Mouse (Mus musculus) adrenal gland, adult 18-20 months (tissue): ENCODE data around the gene Adgrg3. TPM values are rescaled to one million over a fixed set of nuclear protein-coding genes. Genes with fewer than 3 reads are reported as not detected.
A peak's percentile ranks its signal among the peaks of the same experiment; 100 is the strongest.

ENCODE experiments used
- DNase-seq, 2 experiments: peaks; one replicate each; pipeline ENCODE4 v3.0.0; 2021 to 2022; ENCODE audit warnings: low spot score in 2 of 2
- total RNA-seq, 2 experiments: library from RNA; stranded (reverse); gene quantifications; 1 replicate in 1 of 2; 2 replicates in 1 of 2; pipeline ENCODE4 v1.2.3; 2021

The Adgrg3 gene
- total RNA-seq, 2 experiments from 2014 or later, result 2.1 to 2.2 TPM

DNA sequence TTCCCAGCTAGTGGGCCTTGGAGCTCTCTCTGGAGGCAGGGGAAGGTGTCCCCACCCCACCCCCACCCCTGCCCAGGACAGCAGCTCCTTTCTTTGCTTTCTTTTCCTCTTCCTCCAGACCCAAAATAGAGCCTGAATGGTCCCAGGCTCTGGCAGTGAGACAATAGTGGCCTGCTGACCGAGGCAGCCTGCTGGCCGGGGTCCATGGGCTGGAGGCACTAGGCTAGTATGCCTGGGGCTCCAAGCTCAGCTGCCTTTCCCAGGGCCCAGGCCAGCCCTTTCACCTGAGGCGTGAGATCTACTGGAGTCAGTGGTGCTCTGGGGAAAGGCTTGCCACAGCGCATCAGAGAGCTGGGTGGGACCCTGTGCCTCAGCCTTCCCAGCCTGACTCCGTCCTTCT is 25.0 kb upstream of the Adgrg3 start:
- DNase-seq, result peak in 1 of 2 experiments; percentile 57

DNA sequence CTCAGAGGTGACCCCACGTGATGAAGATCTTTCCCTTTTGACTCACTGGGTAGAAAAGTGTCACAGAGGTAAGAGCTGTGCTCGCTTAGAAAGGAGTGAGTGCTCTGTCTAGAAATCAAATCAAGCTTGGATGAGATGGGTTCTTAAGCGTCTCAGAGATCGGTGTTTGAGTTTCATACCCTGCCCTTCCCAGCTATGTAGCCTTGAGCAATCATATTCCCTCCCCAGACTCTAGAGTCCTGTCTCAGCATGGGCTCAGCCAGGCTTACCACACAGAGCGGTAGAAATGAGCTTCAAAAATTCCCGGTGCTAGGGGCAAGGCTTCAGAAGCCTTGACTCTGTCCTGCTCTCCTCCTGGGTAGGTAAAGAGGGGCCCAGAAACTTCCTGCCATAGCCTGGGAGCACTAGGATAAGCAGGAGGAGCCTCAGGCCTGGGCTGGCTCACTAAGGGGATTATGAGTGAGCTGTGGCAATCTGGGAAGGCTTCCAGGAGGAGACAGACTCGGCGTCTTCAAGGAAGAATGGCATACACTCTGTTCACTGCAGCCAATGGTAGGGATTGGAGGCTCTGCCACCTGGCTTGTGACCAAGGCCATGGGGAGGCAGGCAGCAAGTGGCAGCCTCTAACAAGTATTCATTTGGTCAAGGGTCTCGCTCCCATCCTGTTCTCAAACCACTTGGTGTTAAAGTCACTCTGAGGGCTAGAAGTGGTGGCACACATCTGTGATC is 24.3 kb upstream of the Adgrg3 start:
- no peak for DNase-seq

DNA sequence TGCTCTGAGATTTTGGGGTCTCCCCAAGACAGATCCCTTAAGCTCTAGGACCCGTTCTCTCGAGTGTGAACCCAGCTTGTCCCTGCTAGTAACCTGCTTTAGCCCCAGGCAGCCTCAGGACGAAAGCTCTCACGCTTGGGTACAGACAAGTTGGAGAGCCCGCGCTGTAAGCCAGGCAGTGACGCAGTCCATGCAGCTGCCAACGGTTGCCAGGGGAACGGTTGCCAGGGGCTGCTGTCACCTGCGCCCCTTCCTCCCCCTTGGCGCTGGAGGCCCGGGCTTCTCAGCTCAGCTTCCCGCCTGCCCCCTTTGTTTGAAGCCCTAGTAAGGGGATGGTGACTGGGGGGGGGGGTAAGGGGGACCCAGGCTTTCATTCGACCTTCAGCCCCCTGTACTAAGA is 23.5 kb upstream of the Adgrg3 start:
- no peak for DNase-seq

DNA sequence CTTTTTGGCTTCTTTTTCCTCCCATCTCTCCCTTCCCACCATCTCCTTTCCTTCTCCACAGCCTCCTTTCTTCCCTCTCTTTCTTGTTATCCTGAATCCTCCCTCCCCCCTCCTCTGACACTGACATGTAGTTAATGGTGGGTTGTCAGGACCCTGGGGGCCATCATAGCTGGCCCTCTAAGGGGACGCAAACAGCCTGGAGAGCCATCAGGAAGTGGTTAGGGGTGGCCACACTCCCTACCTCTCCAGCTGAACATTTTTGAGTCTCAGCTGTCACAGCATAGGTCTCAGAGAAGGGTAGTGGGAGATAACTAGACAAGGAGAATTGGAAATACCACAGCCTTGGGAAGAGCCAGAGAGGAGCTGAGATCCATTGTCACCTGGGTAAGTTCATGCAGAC is 23.0 kb upstream of the Adgrg3 start:
- no peak for DNase-seq

GRCm38 (mm10) chr8:94995336-94995893 is 22.1 kb upstream of the Adgrg3 start:
- no peak for DNase-seq

- no peak for DNase-seq
These were observed 21.5 kb upstream of the Adgrg3 start for GRCm38 (mm10) chr8:94996037-94996436.

GRCm38 (mm10) chr8:94996899-94997856 is 20.3 kb upstream of the Adgrg3 start:
- DNase-seq, result no peak

- no peak for DNase-seq
These were observed 19.6 kb upstream of the Adgrg3 start for GRCm38 (mm10) chr8:94997857-94998243.

DNA sequence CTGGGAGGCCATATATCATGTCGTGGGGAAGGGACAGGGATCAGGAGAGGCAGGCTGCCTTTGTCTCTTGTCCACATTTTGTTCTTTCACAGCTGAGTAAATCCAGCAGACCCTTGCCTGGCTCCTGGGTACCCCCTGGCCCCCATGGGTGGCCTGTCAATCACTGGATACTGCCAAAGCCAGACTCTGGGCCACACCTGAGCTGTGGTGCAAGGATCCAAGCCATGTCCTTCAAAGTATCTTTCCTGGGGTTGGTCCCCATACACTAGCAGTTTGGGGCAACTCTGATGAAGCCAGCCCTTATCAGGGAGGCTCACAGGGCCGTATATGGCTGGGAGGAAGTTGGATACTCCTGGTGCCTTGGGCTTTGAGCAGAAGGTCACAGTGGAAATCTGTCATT is 19.1 kb upstream of the Adgrg3 start:
- DNase-seq, result no peak

DNA sequence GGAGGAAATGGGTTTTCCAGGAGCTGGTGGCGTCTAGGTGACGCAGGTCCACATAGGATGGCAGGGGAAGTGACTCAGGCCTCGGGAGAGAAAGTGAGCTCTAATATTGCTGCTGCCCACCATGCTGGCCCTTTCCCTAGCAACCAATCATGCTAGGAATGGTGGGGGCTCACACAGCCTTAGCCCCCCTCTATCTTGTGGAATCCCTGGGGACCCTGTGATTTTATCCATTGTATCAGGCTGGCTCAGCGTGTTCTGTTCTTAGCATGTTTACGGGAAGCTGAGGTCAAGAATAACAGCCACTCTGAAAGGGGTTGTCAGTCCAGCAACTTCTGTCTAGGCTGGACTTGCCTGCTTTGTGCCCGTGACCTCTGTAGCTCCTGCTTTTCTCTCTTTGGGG is 18.5 kb upstream of the Adgrg3 start:
- no peak for DNase-seq

DNA sequence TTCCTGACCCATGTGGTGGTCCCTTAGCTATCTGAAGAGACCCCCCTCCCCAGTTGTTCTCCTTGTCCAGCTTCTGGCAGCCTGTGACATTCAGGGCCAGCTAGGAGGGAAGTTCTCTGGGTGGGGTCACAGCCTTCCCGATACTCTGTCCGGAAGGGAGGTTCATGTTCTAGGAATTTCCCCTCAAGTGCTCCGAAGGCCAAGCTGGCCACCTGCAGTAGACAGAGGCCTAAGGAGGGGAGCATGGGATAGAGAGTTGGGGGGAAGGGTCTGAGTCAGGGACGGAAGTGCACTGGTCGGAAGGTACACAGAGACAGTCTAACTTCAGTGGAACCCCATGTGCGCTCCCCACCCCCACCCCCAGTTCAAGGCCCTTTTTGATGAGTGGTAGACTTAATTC is 17.5 kb upstream of the Adgrg3 start:
- no peak for DNase-seq

DNA sequence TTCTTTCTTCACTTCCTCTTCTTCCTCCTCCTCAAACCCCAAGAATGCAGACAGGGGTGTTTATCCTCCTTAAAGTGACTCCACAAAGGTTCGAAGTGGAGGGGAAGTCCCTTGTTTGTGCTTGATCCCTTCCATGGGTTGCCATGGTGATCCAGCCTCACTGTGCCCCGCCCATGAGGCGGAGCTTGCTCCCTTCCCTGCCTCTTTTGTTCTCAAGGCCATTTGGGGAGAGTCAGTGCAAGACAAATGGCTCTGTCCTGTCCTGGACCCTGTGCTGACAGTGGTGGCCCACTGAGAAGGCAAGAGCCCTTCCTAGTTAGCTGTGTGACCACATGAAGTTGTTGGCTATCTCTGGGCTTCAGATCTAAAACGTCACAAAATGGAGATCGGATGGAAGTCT is 16.8 kb upstream of the Adgrg3 start:
- no peak for DNase-seq

DNA sequence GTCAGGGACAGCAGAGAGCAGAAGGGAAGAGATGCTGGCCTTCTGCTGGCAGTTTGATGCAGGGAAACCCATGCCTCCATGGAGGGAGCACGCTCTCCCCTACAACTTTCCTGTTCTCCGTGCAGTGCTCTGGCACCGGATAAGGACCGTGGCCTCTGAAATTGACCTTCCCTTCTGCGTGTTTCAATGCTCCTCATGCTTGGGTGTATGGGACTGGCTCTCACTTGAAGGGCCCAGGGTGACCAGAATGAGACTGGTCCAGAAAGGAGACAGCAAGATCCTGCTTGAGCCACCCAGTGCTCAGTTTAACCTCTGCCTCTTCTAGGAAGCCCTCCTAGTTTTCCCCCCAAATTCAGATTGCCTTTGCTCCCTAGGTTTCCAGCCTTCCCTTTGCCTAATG is 16.3 kb upstream of the Adgrg3 start:
- no peak for DNase-seq

DNA sequence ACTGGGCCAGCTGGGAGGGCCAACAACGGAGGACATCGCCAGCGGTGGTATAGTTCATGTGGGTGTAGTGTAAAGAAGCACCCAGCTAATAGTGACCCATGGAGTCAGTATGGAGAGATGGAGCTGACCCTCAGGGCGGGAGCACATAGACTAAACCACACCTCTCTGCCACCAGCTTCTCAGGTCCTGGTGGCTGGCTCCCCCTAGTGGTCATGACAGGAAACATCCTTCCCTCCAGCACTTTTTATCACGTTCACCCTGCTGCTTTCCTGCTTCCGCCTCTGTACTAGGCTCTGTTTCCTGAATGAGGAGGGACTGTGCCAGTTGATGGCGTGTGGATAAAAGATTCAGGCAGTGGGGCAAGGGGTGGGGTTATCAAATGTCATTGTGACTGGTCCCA is 15.8 kb upstream of the Adgrg3 start:
- peak; percentile 69 to 75 for DNase-seq

- DNase-seq, result no peak
These were observed 15.3 kb upstream of the Adgrg3 start for GRCm38 (mm10) chr8:95002089-95002655.

DNA sequence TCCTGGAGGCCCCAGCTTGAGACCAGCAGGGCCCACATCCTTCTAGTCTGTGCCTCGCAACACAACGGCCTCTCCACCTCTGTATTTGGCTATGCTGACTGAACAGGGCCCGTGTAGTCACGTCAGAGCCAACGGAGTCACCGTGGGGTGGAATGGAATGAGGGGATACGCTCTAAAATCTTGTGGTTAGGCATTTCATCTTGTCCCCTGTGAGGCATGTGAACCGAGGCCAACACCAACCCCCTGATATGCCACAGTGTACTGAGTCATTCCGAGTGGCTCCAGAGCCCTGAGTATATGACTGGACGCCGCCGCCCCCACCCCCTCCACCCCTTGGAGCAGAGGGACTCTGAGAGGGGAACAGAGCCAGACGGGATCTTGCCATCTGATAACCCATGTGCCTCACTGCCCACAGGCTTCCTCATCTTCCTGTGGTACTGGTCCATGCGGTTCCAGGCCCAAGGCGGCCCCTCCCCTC is 5.0 kb upstream of the Adgrg3 start:
- DNase-seq, result no peak

GRCm38 (mm10) chr8:95015866-95016265 is 1.6 kb upstream of the Adgrg3 start:
- DNase-seq, result no peak

DNA sequence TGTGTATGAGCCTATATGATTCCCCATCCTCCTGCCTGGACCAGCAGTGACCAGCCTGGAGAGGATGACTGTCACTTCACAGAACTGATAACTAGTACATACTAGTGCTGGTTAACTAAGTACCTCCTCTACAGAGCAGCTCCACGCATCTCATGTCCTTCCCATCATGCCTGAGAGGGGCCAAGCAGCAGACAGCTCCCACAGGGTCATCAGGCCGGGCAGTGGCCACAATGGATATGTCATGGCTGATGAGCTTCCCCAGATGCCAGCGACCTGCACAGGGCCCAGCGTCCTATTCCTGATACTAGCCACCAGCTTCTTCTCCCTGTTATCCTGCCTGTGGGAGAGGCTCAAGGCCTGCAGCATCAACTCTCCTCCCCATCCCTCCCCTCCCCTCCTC is 808 bp upstream of the Adgrg3 start:
- no peak for DNase-seq

DNA sequence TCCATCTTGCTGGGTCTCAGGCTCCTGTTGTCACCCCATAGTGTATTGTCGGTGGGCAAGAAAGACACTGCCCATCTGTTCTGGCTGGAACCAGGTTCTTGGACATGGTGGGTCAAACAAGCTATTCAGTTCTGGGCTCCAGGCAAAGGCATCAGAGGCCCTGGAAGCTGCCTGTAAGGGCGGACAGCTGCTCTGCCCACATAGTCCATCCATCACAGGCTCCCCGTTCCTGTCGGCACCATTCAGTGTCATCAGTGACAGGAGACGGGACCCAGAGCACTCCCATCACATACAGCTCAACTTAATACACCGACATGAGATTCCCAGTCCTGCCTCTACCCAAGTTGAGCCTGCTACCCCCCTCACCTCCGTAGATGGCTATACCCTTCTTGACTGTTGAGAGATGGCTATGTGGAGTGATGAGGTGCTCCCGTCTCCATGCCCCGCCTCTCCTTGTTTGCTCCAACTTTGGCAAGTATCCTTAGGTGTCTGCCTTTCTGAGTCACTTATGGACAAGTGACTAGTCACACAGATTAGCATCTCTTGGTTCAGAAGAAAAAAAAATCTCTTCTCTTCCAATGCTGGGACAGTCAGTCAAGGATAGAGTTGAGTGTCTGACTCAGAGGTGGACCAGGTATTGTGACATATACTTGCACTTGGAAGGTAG is 610 bp downstream of the Adgrg3 start:
- no peak for DNase-seq

- no peak for DNase-seq
These were observed 2.8 kb downstream of the Adgrg3 start for GRCm38 (mm10) chr8:95020293-95020777.

DNA sequence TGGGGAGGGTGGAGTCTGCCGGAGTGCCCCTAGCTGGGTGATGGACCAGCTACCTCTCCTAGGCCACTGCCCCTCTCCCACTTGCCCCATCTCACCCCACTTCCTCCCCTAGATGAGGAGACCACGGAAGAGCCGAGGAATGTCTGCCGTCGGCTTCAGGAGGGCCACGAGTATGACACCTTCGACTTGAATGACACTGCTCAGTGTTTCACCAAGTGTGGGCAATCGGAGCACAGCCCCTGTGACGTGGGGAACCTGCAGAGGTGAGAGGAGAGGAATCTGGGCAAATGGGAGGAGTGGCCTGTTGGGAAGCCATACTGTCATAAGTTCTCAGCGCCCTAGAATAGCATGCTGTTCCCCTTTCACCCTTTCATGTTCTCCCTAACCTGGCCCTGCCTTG is 3.3 kb downstream of the Adgrg3 start:
- no peak for DNase-seq
